Mouse (Mus musculus) lung, postnatal 14 days (tissue): Measurements from ENCODE around the gene Ncor2.

ENCODE experiments used
- DNase-seq: peaks from one replicate; pipeline ENCODE4 v3.0.0; 2021

Ncor2 gene

DNA sequence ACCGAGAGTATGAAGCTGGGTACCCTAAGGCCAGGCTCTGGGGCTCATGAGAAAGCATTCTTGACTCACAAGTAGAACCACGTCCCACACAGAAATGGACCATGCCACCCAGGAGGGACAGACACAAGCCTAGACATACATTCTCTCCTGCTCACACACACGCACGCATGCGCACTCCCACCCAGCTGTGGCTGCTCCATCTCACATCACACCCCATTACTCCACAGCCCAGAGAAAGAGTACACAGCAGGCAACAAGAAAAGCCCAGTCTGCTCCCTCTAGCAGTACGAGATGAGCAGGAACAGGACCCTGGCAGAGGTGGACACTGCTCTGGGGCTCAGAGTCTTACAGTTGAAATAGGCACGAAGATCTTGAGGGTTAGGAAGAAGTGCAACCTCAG lies 55.0 kb downstream of the Ncor2 start:
- DNase-seq = no peak

DNA sequence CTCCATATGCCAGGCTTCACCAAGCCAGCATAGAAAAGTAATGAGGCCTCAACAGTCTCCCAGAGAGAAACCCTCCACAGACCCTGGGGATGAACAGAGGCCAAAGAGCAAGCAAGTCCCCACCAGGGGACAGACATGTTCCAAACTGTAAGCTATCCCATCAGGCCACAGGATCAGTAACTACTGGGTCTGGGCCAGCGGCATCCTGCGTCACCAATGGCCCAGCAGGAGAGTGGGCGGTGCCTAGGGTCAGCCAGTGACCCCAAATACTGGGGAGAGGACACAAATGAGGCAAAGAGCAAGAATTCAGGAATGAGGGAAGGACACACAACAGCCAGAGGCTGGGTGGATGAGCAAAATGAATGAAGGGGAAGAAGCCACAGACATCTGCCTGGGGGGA lies 55.8 kb downstream of the Ncor2 start:
- DNase-seq = peak; percentile 52

DNA sequence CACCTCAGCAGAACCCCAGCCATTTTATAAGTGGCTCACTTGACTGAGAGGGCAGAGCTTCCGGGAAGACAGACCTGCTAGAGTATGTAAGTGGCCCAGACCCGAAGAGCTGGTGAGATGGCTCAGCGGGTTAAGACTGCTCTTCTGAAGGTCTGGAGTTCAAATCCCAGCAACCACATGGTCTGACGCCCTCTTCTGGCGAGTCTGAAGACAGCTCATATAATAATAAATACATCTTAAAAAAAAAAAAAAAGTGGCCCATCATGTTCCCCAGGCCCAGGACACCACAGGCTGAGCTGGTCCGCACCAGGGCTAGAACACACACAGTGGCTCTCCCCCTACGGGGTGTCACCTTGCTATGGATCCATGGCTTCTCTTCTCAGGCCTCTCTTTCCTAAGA lies 56.5 kb downstream of the Ncor2 start:
- no peak for DNase-seq

DNA sequence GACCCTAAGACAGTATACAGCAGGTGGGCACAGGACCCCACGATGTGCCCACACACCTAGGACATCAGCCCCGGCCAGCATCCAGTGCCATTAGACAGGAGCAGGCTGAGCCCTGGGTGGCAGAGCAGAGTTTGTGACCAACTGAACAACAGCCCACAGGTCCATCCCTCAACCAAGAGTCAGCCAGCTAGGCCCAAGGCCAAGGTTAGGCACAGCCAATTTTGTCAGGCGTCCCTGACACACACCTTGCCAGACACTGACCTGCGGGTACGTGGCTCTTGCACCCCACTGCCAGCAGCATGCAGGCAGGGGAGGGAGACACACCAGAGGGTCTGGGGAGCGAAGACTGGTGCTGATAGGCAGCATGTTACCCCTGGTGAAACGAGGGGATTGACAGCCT lies 57.0 kb downstream of the Ncor2 start:
- no peak for DNase-seq

DNA sequence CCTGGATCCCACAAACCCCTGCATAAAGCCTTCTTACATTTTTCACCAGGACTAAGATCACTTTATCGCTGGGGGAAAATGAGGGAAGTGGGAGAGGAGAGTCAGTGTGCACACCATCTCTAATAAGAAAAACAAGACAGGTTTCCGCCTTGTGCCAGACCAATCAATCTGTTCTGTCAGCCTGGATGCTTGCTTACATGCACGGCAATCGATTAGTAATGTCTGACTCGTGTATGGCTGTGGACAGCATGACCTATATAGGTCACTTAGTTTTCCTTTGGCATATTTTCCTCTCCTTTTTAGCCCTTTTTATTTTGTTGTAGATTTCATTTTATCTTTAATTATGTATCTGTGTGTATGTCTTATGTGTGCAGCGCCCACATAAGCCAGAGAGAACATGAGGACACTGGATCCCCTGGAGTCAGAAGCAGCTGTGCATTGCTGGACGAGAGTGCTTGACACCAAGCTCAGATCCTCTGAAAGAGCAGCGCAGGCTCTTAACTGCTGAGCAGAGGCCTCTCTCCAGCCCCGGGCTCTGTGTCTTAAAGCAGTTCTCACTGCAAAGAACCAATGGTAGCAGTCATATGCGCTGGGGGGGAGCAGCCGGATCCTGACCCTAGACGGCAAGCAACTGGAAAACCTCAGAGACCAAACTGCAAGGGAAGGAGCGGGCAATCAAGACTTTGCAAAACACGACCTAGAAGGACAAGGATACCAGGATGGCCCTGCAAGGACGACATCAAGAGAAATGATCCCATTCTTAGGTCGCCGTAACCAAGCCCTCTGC lies 58.3 kb downstream of the Ncor2 start:
- no peak for DNase-seq

DNA sequence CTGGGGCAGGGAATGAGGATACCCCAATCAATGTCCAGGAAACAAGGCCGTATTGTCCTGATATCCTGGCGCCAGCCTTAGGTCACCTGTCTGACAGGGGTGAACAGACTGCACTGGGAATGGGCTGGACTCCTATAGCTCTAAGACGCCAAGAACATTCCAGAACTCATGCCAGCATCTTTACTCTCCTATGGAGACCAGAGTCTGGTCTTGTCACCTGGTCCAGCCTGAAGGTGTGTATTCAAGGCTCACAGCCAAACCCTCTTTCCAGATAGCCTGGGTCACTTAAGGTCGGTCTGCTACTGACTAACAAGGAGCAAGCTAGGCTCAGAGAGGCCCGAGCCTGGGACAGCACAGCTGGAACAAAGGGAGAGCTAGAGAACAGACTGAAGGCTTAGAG lies 61.8 kb downstream of the Ncor2 start:
- DNase-seq = peak; percentile 44

DNA sequence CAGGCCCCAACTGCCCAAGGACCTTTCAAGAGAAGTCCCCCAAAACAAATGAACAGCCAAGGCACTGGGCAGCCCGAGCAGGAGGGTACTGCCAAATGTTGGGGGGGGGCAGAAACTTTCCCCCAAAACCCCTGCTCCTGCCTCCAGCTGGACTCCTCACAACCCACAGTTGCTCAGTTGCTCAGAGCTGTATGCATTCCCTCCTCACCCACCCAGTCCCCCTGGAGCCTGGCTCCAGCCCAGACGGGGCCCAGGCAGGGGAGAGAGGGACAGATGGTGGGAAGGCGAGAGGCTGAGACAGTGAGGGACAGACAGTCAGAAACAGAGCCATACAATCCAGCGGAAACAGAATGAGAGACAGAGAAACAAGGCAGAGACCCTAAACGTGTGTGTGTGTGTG lies 66.0 kb downstream of the Ncor2 start:
- no peak for DNase-seq

DNA sequence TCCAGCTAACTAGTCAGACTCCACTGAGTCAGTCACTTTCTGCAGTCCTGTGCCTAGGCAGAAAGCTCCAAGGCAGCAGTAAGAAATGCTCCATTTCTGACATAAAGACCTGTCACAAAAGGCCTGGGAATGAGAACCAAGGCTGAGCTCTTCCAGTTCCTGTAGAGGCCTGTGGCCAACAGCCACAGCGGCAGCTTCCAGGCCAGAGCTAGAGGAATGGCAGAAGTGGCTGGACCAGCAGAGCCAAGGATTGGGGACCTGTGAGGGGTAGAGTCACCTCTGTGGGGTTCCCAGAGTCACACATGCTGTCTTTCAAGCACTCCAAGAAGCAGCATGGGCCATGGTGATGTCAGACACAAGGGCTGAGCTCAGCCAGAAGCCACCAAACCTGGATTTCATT lies 66.4 kb downstream of the Ncor2 start:
- no peak for DNase-seq

DNA sequence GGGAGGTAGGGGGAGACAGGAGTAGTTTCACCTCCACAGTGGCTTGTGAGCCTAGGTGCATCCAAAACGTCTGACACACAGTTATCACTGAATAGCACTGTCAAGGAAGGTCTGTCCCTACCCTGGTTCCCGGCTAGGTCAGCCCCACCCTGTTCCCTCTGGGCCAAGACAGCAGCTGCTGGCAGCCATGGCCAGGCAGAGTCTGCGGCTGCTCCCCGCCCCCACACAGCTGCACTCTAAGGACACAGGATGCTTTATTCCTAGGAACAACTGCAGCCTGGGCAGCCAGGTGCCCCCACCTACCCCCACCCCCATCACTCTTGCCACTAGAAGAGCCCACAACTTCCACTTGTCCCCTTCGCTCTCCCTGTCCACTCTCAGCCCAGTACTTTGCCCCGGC lies 67.9 kb downstream of the Ncor2 start:
- peak; percentile 60 for DNase-seq

DNA sequence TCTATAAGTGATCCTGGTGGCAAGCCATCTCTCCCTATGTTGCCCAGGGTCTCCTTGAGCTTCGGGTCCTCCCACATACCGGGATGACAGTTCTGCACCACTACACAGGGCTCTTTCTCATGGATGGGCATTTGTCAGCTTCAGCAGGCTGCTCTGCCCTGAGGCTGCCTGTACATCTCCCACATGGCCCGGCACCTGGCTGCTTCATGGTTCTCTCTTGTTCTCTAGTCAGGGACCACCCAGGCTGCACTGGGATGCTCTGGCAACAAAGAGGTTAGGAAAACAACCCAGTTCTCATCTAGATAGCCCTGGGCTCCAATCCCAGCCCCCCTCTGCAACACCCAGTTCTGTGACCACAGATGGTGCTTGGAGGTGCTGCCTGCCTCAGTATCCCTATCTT lies 68.3 kb downstream of the Ncor2 start:
- no peak for DNase-seq

DNA sequence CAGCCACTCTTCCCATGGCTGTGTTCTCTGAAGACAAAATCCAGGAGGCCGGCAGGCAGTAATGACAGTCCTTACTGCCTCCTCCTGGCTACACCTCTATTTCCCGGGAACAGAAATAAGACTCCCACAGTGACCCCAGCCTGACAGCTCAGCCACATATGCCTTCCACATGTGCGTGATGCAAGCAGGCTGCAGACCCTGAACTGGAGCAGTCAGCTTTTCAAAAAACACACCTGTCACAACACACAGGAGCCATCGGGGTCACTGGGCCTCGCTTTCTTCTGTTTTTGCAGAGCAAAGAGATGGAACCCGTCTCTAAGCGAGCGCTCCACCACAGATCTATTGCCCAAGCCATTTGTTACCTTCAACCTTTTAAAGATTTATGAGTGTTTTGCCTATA lies 68.8 kb downstream of the Ncor2 start:
- no peak for DNase-seq

DNA sequence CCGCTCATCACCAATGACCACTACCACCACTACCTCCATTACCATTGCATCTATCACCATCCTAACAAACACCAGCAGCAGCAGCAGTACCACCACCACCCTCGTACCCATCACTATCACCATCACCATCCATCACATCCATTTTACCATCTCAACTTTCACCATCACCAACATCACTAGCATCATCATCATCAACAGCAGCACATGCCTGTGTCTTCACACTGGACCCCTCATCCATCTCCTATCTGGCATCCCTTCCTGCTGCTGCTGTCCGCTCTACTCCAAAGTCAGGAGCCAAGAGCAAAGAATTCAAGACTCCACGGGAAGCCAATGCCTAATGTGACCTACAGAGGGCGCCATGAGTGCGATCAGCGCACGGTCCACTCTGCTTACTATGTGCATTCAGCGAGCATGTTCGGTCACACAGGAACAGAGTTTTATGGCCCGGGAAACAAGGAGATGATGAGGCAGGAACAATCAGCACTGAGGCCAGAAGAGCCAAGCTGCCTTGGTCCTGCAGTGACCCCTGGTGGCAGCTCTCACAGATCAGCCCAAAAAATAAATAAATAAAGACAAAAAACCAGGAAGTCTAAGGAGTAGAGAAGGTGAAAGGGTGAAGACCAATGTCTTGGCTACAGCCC lies 71.9 kb downstream of the Ncor2 start:
- DNase-seq = peak; percentile 79

DNA sequence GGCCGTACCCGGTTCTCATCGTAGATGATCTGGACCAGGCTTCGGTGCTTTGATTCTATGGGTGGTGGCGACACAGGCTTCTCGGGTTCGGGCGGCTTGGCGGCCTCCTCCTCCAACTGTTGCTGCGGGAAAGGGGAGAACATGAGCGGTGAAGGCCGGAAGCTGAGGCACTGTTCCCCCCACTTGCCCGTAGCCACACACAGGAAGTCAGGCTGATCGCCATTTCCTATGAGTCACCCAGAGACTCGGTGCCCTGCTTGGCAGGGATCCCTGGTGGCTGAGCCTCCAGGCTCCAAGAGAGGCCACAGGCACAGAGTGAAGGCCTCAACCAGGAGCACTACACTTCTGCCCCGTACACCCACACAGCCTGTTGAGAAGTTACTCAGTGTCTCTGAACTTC lies 72.8 kb downstream of the Ncor2 start:
- DNase-seq = peak; percentile 65

DNA sequence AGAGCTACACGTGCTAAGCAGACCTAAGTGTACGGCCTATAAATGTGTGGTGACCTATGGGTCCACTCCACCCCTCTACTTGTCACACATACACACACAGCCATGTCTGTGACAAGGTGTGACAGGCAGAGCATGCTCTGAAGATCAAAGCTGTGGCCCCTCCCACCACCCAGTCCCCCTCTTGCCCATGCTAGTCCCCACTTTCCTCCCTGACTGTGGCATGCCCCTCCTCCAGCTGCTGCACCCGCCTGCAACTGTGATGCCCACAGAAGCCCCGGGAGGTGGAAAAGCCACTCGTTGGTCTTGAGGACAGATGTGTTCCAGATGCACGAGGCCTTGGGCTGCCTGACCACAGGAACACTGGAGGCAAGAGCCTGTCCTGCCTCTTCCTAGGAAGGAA lies 74.2 kb downstream of the Ncor2 start:
- DNase-seq = no peak

DNA sequence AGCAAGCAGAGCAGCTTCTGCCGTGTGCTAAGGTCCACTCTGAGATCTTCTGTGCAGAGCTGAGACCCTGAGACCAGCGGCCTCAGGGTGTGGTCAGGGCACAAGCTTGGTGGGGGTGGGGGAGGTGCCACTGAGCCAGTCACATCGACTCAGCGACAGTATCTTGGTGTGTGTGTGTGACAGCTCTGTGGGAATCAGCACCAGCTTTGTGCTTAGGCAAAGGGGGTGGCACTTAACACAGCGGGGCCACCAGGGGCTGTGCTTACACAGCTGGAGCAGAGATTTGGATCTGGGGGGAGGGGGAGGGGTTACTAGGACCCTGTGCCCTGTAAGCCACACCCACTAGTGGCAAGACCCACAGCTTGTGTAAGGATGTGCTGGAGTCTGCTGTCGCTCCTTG lies 75.6 kb downstream of the Ncor2 start:
- DNase-seq = no peak

DNA sequence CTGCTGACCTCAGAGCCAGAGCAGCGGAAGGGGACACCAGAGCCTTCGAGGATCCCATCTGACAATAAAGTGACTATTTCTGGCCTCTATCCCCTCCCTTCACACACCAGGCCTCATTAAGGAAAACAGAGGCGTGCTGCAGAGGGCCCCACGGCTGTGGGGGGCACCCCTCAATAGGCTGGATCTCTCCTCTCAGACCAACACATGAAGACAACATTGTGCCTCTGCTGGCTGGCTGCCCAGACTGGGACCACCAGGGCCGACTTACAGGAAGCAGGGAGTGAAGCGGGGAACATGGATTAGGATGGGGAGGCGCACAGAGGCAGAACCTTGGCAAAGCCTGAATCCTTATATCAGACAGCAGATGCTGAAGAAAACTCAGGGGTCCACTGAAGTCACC lies 76.1 kb downstream of the Ncor2 start:
- DNase-seq = no peak

DNA sequence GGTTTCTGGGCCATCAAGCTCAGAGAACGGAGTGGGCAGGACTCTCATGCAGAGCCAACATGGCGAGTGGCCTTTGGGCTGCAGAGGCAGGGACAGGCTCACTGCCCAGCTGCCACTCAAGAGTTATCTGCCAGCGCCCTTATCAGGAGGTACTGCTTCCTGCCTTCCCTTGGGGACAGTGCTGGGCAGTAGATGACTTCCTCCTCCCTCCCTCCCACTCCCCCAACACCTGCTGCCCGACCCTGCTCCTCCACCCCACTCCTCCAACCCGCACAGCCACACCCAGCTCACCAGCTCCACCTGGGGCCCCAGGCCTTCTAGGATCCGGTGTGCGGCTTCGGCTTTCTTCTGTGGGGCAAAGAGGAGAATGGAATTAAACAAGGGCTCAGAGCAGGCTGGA lies 76.7 kb downstream of the Ncor2 start:
- DNase-seq = no peak

DNA sequence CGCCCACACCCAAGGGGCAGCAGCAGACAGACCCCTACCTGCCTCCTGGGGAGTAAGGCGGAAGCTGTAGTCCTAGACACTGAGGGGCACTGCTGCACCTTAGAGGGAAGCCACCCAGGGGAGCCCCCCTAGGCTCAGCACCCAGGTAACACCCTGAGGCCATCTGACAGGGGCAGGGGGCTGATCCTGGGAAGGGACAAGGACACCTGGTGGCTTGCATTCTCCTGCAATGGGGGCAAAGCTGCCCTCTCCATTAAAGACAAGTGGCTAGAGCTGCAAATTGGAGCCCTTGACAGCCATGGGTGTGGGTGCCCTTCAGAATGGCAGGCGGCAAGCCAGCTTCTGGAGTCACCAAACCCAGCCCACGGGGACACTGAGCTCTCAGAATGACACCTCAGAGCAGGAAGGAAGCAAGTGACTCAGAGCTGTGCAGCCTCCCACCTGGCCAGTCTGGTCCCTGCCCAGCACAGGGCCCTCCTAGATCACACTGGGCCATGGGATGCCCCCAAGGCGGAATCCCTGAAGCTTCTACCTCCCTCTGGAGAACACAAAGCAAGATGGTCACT lies 79.2 kb downstream of the Ncor2 start:
- DNase-seq = no peak

DNA sequence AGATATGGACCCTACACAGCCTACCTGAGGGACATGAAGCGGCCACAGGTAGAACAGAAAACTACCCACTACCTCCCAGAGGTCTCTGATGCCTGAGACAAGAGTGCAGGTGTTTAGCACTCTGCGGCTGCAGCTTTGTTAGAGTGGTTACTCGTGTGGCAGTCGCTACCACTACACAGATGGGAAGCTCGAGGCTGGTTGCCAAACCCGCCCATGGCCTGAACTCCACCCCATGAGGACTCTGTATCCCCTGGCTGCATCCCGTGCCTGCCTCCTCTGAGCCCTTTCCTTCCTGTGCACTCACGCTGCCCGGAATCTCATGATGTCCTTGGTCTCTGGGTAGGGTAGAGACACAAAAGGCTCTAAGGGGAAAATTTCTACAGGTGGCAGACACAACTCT lies 80.3 kb downstream of the Ncor2 start:
- DNase-seq = no peak

DNA sequence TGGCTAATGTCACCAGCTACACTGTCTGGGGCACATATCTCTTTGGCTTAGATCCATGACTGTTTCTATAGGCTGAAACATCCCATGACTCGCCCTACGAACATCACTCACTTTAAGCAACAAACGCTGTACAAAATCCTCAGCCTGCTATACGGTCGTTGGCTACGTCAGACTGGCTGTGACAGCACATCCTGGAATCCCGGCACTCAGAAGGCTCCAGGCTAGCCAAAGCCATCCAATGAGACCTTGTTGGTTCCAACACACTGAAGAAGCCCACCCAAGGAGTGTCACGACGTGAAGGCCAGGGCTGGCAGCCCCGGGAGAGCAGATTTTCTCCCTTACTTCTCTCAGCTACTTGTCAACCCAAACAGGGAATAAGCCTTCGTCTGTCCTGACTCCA lies 82.7 kb downstream of the Ncor2 start:
- DNase-seq = no peak

DNA sequence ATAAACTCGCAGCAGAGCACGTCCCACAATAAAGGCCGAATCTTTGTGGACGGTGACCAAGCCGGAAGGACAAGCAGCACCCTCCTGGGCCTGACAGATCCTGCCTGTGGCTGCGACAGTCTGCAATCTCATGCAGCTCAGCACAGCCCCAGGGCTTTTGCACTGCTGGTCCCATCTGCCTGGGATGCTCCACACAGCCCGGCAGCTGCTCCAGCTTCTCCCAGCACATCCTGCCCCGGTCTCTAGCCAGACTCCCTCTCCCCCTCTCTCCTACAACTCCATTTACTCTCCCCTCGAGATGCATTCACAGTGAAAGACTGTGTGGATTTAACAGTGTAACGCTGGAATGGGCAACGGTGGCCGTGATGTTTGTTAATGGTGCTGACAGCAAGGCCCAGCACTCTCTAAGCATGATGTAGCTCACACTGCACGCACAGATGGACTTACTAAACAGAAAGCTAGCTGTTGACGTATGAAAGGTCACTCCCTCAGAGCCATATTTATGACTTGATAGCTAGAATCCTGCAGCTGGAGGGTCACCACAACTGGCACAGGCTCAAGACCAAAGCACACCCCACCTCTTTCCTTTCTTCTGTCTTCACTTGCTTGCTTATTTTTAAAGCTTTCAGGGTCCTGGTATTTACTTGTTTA lies 83.4 kb downstream of the Ncor2 start:
- DNase-seq = no peak

DNA sequence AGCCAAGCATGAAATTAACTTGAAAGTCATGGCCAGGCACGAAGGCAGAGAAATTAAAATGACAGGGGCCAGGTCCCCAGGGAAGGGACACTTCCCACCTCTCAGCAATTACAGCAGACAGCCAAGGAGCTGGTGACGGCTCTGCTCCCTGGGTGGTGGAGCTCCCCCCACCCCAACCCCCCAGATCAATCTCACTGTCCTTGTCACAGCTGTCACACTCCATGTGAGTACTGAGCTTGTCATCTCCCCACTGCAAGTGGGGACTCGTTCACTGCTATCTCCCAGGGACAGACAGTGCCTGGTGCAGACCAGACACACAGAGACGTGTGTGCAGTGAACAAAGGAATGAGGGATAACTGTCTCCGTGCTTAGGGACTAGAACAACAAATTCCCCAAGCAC lies 85.2 kb downstream of the Ncor2 start:
- no peak for DNase-seq

DNA sequence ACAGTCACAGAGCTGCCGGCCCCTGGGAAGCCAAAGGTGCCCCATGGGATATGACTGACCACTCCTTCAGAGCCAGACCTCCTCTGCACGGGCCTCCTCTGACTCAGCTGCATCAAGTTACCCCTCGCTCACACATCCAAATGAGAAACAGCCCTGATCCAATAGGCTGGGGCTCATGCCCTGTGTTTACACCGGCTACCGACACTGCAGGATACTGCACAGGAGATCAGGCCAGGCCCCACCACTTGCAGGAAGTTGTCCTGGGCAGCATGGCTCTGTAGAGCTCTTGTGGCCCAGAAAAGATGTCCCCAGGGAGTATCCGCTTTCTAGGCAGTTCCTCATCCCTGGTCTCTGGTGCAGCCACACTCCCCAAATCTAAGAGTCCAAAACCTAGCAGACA lies 90.9 kb downstream of the Ncor2 start:
- no peak for DNase-seq

DNA sequence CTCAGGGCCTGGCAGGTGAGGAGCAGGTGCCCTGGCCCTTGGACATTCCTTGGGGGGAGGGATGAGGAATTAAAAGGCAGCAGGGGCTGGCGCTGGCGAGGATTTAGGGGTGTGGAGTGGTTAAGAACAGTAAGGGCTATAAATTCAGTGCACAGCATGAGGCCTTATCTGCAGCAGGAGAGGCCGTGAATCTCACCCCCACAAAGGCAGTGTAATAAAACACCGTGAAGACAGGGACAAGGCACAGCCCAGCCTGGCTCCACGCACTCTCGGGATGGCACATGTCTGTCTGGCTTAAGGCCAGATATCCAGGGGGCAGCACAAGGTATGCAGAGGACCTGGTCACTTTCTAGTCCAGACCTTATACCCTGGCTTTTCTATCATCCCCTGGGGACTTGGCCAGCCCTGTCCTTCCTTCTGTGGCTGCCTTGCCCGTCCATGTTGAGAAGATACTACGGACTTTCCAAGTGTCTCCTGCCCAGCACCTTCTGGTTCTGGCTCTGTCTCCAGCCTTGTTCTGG lies 93.9 kb downstream of the Ncor2 start:
- no peak for DNase-seq
